Mouse (Mus musculus): ENCODE results near the gene Ppp1r27. TPM values are rescaled to one million over a fixed set of nuclear protein-coding genes. Genes with fewer than 3 reads are reported as not detected.
"Not testable (repeated sequence)": the region's sequence is repeated elsewhere in the genome, so short reads cannot be mapped to it uniquely, and the experiment has no call there.

Gene Ppp1r27
- polyA plus RNA-seq, 1 experiment from 2014 or later: not detected

DNA sequence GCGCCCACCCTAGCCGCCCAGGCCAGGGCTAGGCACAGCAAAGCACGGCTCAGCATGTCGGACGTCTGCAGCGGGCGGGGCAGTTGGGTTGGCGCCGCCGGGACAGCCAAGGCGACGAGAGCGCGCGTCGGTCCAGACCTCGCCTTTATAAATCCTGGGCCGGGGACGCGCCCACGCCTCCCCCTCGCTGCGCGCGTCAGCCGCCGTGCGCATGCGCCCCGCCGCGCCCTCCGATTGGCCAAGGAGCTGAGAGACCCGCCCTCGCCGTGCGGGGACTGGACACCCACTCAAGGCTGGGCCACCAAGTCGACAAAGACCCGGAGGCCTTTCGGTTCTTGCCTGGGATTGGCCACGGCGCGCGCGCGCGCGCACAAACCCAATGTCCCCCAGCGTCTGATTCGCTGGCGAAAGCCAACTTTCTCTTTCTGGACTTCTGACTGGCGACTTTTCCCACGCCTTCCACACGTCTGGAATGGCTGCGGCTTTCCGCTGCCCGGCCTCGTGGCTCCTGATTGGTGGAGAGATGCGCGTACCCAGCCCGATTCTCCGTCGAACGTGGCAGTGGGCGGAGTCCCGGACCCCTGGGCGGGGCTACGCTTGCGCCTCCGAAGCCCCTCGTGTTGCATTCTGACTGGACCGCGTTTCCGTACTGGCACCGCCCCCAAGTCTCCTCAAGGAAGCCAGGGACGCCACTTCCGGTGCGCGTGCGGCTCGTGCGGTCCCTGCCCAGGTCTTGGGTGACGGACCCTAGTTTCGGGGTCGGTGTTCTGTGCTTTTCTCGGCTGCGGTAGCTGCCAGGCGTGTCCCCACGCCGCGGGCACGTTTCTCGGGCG is 22.0 kb upstream of the Ppp1r27 start, which contains the start of gene P4hb:
P4hb (minus strand) TSS at position 502 of the 833 bp plus-strand sequence.
- H3K27ac ChIP-seq: peak within 1 kb of the TSS; percentile 86
- WGBS: under 1% methylated on average over 94 of the region's 94 CpGs
- no peaks in the 10 kb centered on the region for H3K9me3 ChIP-seq (replicated peaks)
- no peaks in the 10 kb centered on the region for H3K27me3 ChIP-seq
- peaks cover 45% of the 10 kb centered on the region for H3K36me3 ChIP-seq (ENCODE audit: poor library complexity, severe bottlenecking)
- peak within 1 kb of the TSS; percentile 80 for H3K4me3 ChIP-seq
- H3K4me1 ChIP-seq: peaks cover 23% of the 10 kb centered on the region
- peak within 1 kb of the TSS; percentile 87 for H3K4me2 ChIP-seq
- ATAC-seq: peak; percentile 96
- peak within 1 kb of the TSS; percentile 84 for H3K9ac ChIP-seq

DNA sequence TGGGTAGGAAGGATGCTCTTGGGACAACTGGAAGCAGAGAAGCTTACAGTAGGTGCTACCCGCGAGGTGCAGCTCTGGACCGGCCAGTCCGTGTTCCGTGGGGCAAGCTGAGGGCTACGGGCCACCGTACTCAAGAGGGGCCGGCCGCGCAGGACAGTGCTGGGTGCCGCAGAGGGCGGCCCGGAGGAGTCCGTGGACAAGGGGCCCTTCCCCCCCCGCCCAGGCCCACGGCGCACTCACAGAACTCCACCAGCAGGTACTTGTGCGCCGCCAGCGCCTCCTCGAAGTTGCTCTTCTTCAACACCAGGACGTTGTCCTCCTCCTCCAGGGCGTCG is 21.5 kb upstream of the Ppp1r27 start:
- Histone ChIP-seq H3K27me3 (no peaks in the 10 kb centered on the region), H3K4me2 (peak overlapping the region; percentile 87), H3K4me3 (peak overlapping the region; percentile 80), H3K9ac (peak overlapping the region; percentile 84), H3K9me3 (replicated peaks) (no peaks in the 10 kb centered on the region), H3K27ac (peak overlapping the region; percentile 86), H3K36me3 (ENCODE audit: poor library complexity, severe bottlenecking) (peaks cover 45% of the 10 kb centered on the region), H3K4me1 (peaks cover 23% of the 10 kb centered on the region)
- ATAC-seq: peak; percentile 17
- 0% methylated on average over 20 of the region's 24 CpGs for WGBS

DNA sequence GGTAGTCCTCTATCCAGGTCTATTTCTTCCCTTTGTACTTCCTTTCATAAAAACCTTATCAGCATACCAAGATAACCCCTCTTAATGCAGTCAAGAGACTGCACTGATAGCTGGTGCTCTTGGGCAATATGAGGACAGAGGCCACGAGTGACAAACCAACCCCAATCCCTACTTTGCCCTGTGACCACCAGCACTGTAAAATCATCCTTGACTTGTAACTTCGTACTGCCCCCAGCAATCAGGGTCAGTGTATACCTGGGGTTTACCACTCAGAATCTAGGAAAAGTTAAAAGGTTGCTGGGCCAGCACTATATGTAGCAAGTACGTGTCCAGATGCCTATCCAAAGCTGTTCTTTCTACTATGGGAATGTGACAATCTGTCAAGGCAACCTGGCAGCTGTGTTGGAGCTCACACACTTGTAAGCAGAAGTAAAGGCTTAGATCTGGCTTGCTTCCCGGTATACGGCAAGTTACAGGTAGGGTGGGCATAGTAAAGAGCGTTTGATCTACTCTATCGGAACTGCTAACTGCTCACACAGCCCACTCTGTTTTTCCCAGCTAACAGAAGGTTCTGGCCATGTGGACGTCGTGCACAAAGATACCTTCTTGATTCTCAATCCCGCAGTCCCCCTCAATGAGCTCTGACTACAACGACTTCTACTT is 21.0 kb upstream of the Ppp1r27 start:
- H3K27me3 ChIP-seq: no peaks in the 10 kb centered on the region
- H3K9me3 ChIP-seq (replicated peaks): no peaks in the 10 kb centered on the region
- H3K9ac ChIP-seq: peak overlapping the region; percentile 84
- H3K4me1 ChIP-seq: peaks cover 23% of the 10 kb centered on the region
- H3K4me3 ChIP-seq: peak overlapping the region; percentile 80
- no peak for ATAC-seq
- peaks cover 45% of the 10 kb centered on the region for H3K36me3 ChIP-seq (ENCODE audit: poor library complexity, severe bottlenecking)
- H3K27ac ChIP-seq: peak overlapping the region; percentile 86
- 15% methylated on average over 11 of the region's 11 CpGs for WGBS
- peak overlapping the region; percentile 87 for H3K4me2 ChIP-seq

DNA sequence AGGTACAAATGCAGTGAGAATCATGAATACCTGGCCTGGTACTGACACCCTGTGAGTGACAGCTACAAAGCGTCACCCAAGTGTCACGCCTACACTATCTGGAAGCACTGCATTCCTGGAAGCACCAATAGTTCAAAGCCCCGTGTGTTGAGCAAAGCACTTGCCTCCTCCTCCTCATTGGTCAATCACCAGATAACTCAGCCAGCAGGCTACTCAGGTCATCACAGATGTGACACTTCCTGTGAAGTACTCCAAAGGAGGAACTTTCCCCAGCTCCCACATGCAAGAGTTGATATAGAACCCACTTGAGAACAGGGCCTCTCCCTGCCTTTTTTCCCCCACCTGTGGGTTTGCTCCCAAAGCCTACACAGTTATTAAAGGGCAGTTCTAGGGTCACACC is 20.2 kb upstream of the Ppp1r27 start:
- 94% methylated on average over 3 of the region's 3 CpGs for WGBS
- Histone ChIP-seq H3K27me3 (no peaks in the 10 kb centered on the region), H3K9ac (peak overlapping the region; percentile 84)

DNA sequence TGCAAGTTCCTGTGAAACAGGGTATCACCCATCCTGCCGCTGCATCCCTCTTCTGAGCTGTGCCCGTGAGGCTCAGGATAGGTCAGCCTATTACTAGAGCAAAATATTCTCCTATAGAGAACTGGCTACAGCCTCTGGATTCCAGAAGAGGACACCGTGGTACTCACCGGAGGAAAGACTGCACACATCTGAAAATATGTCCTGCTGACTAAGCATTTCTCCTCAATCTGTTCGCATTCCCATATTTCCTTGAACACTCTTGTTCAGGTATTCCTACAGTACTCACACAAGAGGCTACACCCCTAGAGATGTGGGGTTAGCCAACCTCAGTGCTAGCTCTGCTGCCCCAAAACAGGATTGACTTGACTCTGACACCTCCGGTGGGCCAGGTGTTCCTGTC is 17.4 kb upstream of the Ppp1r27 start:
- WGBS: 92% methylated on average over 6 of the region's 6 CpGs
- H3K27me3 ChIP-seq: no peaks in the 10 kb centered on the region
- peaks cover 14% of the 10 kb centered on the region for H3K4me1 ChIP-seq
- H3K9ac ChIP-seq: peak overlapping the region; percentile 21; the same call in 1 of the 2 replicates
- no peak overlapping the region for H3K4me3 ChIP-seq
- H3K27ac ChIP-seq: no peak overlapping the region
- no peak overlapping the region for H3K4me2 ChIP-seq
- no peak for ATAC-seq
- peaks cover 80% of the 10 kb centered on the region for H3K36me3 ChIP-seq (ENCODE audit: poor library complexity, severe bottlenecking)
- H3K9me3 ChIP-seq (replicated peaks): no peaks in the 10 kb centered on the region

More for the DNA sequence above, 20.2 kb upstream of the Ppp1r27 start:
- Histone ChIP-seq H3K27ac (no peak overlapping the region), H3K36me3 (ENCODE audit: poor library complexity, severe bottlenecking) (peaks cover 52% of the 10 kb centered on the region), H3K9me3 (replicated peaks) (no peaks in the 10 kb centered on the region), H3K4me2 (peak overlapping the region; percentile 87), H3K4me3 (peak overlapping the region; percentile 80), H3K4me1 (peaks cover 23% of the 10 kb centered on the region)
- no peak for ATAC-seq

DNA sequence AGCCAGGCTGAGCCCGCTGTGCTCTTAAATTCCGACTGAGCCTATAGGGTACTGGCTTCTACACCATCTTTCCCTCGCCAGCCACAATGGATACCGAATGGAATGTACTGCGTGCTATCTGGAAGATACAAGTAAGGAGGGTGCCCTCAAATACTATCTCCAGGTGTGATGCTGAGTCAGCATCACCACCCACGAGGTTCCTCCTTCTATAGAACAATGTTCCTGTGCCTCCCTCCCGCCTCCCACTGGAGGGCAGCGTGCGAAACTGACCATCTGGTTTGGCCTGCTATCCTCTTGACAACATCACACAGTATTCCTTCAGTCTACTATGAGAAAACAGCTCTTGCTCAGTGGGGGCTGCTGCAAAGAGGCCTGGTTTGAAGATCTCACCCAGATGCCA is 14.2 kb upstream of the Ppp1r27 start:
- Histone ChIP-seq H3K4me1 (no peaks in the 10 kb centered on the region), H3K9me3 (replicated peaks) (no peaks in the 10 kb centered on the region), H3K4me2 (no peak overlapping the region), H3K27me3 (no peaks in the 10 kb centered on the region), H3K4me3 (no peak overlapping the region), H3K9ac (peak overlapping the region; percentile 4; the same call in 1 of the 2 replicates), H3K27ac (no peak overlapping the region), H3K36me3 (ENCODE audit: poor library complexity, severe bottlenecking) (peaks cover 98% of the 10 kb centered on the region)
- 89% methylated on average over 9 of the region's 9 CpGs for WGBS
- ATAC-seq: no peak

DNA sequence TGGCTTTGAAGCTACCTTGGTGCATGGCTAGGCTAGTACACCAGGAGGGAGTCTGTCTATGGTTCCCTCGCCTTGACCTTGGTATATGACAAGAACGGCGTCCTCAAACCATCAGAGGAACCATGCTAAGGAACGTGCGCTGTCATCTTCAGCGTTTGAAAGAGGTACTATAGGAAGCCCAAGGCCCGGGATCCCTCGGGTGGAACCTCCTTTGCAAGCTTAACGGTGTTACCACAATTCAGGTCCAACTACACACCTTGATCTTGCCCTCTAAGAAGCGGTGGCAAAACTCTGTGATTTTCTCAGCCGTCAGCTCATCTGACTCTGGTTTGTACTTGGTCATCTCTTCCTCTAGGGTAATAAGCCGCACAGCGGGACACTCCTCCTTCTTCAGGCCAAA is 12.0 kb upstream of the Ppp1r27 start:
- peaks cover 94% of the 10 kb centered on the region for H3K36me3 ChIP-seq (ENCODE audit: poor library complexity, severe bottlenecking)
- no peak for ATAC-seq

DNA sequence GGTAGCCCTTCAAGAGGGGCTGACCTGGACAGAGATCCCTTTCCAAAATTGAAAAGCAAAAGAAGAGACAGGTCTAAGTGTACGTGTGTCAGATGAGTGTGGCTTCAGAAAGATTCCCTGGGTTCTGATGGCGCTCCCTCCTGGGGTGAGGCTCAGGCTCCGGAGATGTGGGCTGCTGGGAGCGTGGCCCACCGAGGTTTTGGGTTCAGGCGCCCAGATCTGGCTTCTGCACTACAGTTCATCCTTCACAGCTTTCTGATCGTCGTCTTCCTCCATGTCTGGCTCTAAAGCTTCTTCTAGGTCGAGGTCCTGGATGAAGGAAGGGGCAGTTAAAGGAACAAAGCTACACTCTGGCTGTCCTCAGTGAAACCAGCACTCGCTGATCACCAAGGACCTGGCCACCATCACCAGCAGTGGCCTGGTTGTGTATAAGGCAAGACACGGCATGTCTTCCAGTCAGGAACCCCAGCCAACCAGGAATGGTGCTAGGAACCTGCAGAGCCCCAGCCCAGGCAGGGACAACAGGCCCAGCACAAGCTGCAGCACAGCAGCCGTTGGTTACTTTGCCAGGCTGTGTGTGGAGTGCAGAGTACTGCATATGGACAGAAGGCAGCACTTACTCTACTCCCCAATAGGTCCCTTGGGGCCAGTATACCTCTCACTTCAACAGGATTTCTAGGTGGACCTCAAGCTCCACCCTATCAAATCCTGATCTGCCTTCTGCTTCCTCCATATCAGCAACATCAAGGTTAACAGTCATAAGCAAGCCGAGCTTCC is 10.2 kb upstream of the Ppp1r27 start:
- Histone ChIP-seq H3K27ac (no peak overlapping the region), H3K9me3 (replicated peaks) (peaks cover 11% of the 10 kb centered on the region), H3K4me2 (no peak overlapping the region), H3K4me3 (no peak overlapping the region), H3K9ac (no peak overlapping the region), H3K36me3 (ENCODE audit: poor library complexity, severe bottlenecking) (peaks cover 76% of the 10 kb centered on the region), H3K4me1 (no peaks in the 10 kb centered on the region), H3K27me3 (no peaks in the 10 kb centered on the region)
- ATAC-seq: no peak
- 92% methylated on average over 13 of the region's 13 CpGs for WGBS

More for the DNA sequence above, 12.0 kb upstream of the Ppp1r27 start:
- peaks cover 1% of the 10 kb centered on the region; the same call in 1 of the 2 replicates for H3K9me3 ChIP-seq (replicated peaks)
- no peak overlapping the region for H3K4me2 ChIP-seq
- no peaks in the 10 kb centered on the region for H3K27me3 ChIP-seq
- no peak overlapping the region for H3K9ac ChIP-seq
- no peaks in the 10 kb centered on the region for H3K4me1 ChIP-seq
- H3K4me3 ChIP-seq: no peak overlapping the region
- H3K27ac ChIP-seq: no peak overlapping the region
- 96% methylated on average over 13 of the region's 13 CpGs for WGBS

DNA sequence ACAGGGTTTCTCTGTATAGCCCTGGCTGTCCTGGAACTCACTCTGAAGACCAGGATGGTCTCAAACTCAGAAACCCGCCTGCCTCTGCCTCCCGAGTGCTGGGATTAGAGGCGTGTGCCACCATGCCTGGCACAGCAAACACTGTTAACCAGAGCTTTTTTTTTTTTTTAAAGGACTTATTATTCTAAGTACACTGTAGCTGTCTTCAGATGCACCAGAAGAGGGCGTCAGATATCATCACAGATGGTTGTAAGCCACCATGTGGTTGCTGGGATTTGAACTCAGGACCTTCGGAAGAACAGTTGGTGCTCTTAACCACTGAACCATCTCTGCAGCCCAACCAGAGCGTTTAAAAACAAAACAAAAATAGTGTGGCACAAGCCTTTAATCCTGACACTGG is 7.9 kb upstream of the Ppp1r27 start:
- not testable (repeated sequence) for ATAC-seq, H3K27ac ChIP-seq, H3K4me2 ChIP-seq, H3K4me1 ChIP-seq, H3K9ac ChIP-seq, H3K27me3 ChIP-seq, H3K4me3 ChIP-seq
- WGBS: 87% methylated on average over 6 of the region's 6 CpGs
- H3K9me3 ChIP-seq (replicated peaks): peaks cover 11% of the 10 kb centered on the region
- H3K36me3 ChIP-seq (ENCODE audit: poor library complexity, severe bottlenecking): peaks cover 53% of the 10 kb centered on the region

DNA sequence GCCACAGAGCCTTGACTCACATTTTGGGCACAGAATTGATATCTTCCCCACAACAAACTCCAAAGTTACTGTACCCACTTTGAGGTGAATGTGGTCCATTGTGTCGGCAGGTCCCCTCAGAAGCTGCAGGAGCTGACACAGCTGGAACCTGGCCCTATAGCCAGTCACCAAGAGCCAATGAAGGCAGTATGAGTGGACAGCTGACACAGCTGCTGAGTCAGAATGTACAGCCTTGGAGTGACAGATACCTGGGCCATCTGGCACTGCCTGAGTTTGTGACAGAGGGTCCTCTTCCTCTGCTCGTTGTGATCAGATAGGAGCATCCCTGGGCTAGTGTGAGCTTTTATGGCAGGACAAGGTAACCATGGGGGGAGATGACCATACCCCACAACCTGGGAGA is 4.3 kb upstream of the Ppp1r27 start:
- H3K9ac ChIP-seq: no peak overlapping the region
- no peak overlapping the region for H3K4me2 ChIP-seq
- no peak overlapping the region for H3K27ac ChIP-seq
- no peak for ATAC-seq
- peaks cover 5% of the 10 kb centered on the region for H3K4me1 ChIP-seq
- H3K4me3 ChIP-seq: no peak overlapping the region
- 79% methylated on average over 2 of the region's 2 CpGs for WGBS
- peaks cover 11% of the 10 kb centered on the region for H3K9me3 ChIP-seq (replicated peaks)
- H3K27me3 ChIP-seq: no peaks in the 10 kb centered on the region
- H3K36me3 ChIP-seq (ENCODE audit: poor library complexity, severe bottlenecking): peaks cover 17% of the 10 kb centered on the region

DNA sequence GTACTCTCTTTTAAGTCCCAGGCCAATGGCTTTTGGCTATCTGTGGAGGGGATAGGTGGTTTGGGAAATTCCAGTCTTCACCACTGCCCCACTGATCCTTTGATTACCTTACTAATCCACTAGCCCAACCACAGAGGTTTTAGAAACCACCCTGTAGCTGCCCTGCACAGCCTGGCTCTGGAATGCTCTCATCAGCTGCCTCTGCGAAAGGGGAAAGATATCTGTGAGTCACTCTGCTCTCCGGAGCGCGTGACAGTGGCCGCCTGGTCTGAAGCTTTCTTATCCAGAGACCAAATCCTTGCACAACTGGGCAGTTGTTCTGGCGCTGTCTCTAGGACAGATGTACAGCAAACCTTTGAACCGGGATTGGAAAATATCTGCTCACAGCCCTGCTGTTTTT is 3.9 kb upstream of the Ppp1r27 start:
- Histone ChIP-seq H3K4me3 (no peak overlapping the region), H3K9me3 (replicated peaks) (peaks cover 11% of the 10 kb centered on the region), H3K27me3 (no peaks in the 10 kb centered on the region), H3K9ac (no peak overlapping the region), H3K27ac (no peak overlapping the region), H3K4me2 (no peak overlapping the region), H3K4me1 (peaks cover 9% of the 10 kb centered on the region), H3K36me3 (ENCODE audit: poor library complexity, severe bottlenecking) (peaks cover 13% of the 10 kb centered on the region)
- ATAC-seq: no peak
- WGBS: 79% methylated on average over 7 of the region's 7 CpGs

DNA sequence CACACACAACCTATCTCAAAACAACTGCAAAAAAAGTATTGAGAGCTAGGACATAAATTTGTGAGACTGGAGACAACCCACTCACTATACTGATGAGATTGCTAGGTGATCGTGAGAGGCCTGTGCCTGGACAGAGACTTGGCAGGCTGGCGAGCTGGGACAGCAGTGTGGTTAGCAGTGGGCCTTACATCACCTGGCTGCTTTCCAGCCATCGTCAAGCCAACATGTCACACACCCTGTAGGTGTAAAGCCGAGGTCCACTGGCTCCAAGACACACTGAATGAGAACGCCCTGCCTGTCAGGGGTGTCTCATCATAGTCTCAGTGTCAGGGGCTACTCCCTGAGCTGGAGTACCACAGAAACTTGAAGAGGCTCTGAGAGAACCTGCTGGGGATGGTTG is 1.8 kb upstream of the Ppp1r27 start:
- H3K4me1 ChIP-seq: peaks cover 22% of the 10 kb centered on the region
- peak overlapping the region; percentile 34; the same call in 1 of the 2 replicates for H3K9ac ChIP-seq
- no peak overlapping the region for H3K27ac ChIP-seq
- H3K4me2 ChIP-seq: no peak overlapping the region
- no peaks in the 10 kb centered on the region for H3K36me3 ChIP-seq (ENCODE audit: poor library complexity, severe bottlenecking)
- 66% methylated on average over 5 of the region's 5 CpGs for WGBS
- no peak for ATAC-seq
- no peaks in the 10 kb centered on the region for H3K27me3 ChIP-seq
- peaks cover 8% of the 10 kb centered on the region for H3K9me3 ChIP-seq (replicated peaks)
- H3K4me3 ChIP-seq: no peak overlapping the region
